Mouse (Mus musculus): ENCODE results near the gene Tardbp. TPM values are rescaled to one million over a fixed set of nuclear protein-coding genes. Genes with fewer than 3 reads are reported as not detected.

Gene Tardbp
- total and polyA plus RNA-seq, 3 experiments: 70.5 to 119 (median 116) TPM

- Histone ChIP-seq H3K9ac (ENCODE audit: low read depth, low read length) (no peak overlapping the region), H3K79me2 (replicated peaks; ENCODE audit: control insufficient read depth, insufficient read depth, low read length) (no peaks in the 10 kb centered on the region), H3K36me3 (ENCODE audit: control insufficient read depth, insufficient read depth, low read length) (no peaks in the 10 kb centered on the region), H3K27me3 (ENCODE audit: control insufficient read depth, insufficient read depth, low read length) (no peaks in the 10 kb centered on the region), H3K4me1 (ENCODE audit: control insufficient read depth, insufficient read depth, low read length) (no peaks in the 10 kb centered on the region), H3K27ac (no peak overlapping the region), H3K4me3 (no peak overlapping the region)
- TF ChIP-seq EP300 (IDR thresholded peaks at IDR 0.05; ENCODE audit: insufficient read depth, low read depth, low read length): no peak
- no peak for TF ChIP-seq CTCF (IDR thresholded peaks at IDR 0.05)
- TF ChIP-seq POLR2A (IDR thresholded peaks at IDR 0.05; ENCODE audit: insufficient read depth, low read depth, low read length): no peak
- intact Hi-C loops (cut with DNase I): no loop called here
- WGBS: 73% methylated on average over 3 of the region's 3 CpGs
- no peak for DNase-seq
These were observed 5.3 kb upstream of the Tardbp start for GRCm38 (mm10) chr4:148632013-148632692.

DNA sequence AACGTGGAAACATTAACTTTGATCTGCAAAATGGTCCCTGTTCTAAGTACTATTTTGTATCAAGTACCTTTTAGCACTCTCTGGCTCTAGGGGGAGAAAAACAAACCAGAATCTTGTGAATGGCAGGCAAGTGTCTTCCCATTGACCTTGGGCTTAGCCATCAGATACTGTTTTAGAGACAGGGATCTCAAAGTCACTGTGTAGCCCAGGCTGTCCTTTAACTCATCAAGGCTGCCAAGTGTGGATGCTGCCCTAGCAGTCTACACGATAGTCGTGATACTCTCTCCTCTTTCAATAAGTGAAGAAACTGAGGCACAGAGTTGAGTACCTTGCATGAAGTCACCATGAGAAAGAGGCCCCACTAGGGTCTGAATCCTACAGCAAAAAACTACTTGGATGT lies 427 bp upstream of the Tardbp start:
- WGBS: 61% methylated on average over 3 of the region's 3 CpGs
- intact Hi-C loops (cut with DNase I): no loop called here
- peak overlapping the region; percentile 90 for H3K27ac ChIP-seq

DNA sequence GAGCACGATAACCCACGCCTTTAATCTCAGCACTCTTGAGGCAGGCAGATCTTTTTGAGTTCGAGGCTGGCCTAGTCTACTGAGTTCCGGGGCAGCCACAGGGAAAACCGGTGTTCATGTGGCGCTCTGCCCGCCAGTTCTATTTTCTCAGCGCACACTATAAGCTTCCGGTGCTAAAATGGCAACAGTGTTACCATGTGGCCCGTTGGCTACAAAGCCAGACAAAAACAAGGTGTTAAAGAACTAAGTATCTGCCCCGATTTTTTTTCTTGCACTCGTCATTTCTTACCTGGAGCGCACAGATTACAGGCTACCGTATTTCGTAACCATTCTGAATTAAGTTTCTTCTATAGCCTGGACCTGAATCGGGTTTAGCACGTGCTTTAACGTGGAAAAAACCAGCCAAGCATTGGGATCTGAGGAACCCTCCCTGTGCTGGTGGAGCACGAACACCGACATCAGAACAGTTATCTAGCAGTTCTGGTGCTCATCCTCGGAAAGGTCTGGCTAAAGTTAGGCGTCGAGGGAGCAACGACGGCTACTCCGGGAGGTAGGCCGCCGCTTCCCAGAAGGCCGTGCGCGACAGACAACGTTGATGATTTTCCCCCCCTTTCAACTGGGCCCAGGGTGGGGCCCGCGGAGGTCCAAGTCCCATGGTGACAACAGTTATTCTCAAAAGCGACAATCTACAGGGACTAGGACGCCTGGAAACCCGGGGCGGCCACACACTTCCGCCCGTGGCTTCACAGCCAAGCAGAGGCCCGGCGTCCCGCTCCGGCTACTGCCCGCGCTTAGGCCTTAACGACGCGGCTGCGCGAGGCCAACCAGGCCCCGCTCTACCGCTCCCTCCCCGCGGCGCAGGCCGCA lies 830 bp downstream of the Tardbp start:
- WGBS: under 1% methylated on average over 57 of the region's 57 CpGs
- DNase-seq: peak in 1 of 2 experiments; percentile 34
- H3K27me3 ChIP-seq (ENCODE audit: control insufficient read depth, insufficient read depth, low read length): no peaks in the 10 kb centered on the region
- TF ChIP-seq EP300 (IDR thresholded peaks at IDR 0.05; ENCODE audit: insufficient read depth, low read depth, low read length) (no peak), CTCF (IDR thresholded peaks at IDR 0.05) (no peak), POLR2A (IDR thresholded peaks at IDR 0.05; ENCODE audit: insufficient read depth, low read depth, low read length) (no peak)
- peaks cover 6% of the 10 kb centered on the region for H3K4me1 ChIP-seq (ENCODE audit: control insufficient read depth, insufficient read depth, low read length)
- intact Hi-C loops (cut with DNase I): no loop called here
- peak overlapping the region; percentile 73 for H3K4me3 ChIP-seq
- H3K9ac ChIP-seq (ENCODE audit: low read depth, low read length): peak overlapping the region; percentile 98
- H3K79me2 ChIP-seq (replicated peaks; ENCODE audit: control insufficient read depth, insufficient read depth, low read length): peaks cover 1% of the 10 kb centered on the region; the same call in 1 of the 2 replicates
- H3K27ac ChIP-seq: peak overlapping the region; percentile 90
- peaks cover 32% of the 10 kb centered on the region for H3K36me3 ChIP-seq (ENCODE audit: control insufficient read depth, insufficient read depth, low read length)

More for the DNA sequence above, 427 bp upstream of the Tardbp start:
- Histone ChIP-seq H3K36me3 (ENCODE audit: control insufficient read depth, insufficient read depth, low read length) (peaks cover 24% of the 10 kb centered on the region), H3K4me1 (ENCODE audit: control insufficient read depth, insufficient read depth, low read length) (peaks cover 5% of the 10 kb centered on the region), H3K4me3 (peak overlapping the region; percentile 39), H3K9ac (ENCODE audit: low read depth, low read length) (no peak overlapping the region), H3K27me3 (ENCODE audit: control insufficient read depth, insufficient read depth, low read length) (no peaks in the 10 kb centered on the region), H3K79me2 (replicated peaks; ENCODE audit: control insufficient read depth, insufficient read depth, low read length) (0 out of 2 replicates have a peak, but pooled peaks cover 1% of the 10 kb centered on the region)
- DNase-seq: no peak
- no peak for TF ChIP-seq POLR2A (IDR thresholded peaks at IDR 0.05; ENCODE audit: insufficient read depth, low read depth, low read length)
- no peak for TF ChIP-seq CTCF (IDR thresholded peaks at IDR 0.05)
- TF ChIP-seq EP300 (IDR thresholded peaks at IDR 0.05; ENCODE audit: insufficient read depth, low read depth, low read length): no peak

DNA sequence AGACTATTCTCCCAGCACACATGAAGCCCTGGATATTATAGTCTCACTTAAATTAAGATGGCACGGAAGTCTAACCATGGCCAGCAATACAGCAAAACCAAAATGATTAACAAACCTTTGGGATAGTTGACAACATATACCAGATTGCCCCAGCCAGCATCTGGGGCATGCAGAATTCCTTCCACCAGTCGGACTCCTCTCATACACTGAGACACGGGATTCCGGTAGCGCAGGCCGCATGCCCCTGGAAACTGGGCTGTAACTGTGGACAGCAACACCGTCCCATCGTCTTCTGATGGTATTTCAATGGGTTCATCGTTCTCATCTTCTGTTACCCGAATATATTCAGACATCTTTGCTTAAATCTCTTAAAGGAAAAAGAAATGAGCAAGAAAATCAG lies 1.8 kb downstream of the Tardbp start:
- Histone ChIP-seq H3K79me2 (replicated peaks; ENCODE audit: control insufficient read depth, insufficient read depth, low read length) (peaks cover 1% of the 10 kb centered on the region; the same call in 1 of the 2 replicates), H3K9ac (ENCODE audit: low read depth, low read length) (no peak overlapping the region), H3K4me3 (peak overlapping the region; percentile 73), H3K4me1 (ENCODE audit: control insufficient read depth, insufficient read depth, low read length) (peaks cover 6% of the 10 kb centered on the region), H3K27me3 (ENCODE audit: control insufficient read depth, insufficient read depth, low read length) (no peaks in the 10 kb centered on the region), H3K27ac (no peak overlapping the region), H3K36me3 (ENCODE audit: control insufficient read depth, insufficient read depth, low read length) (peaks cover 39% of the 10 kb centered on the region)
- no peak for TF ChIP-seq EP300 (IDR thresholded peaks at IDR 0.05; ENCODE audit: insufficient read depth, low read depth, low read length)
- TF ChIP-seq CTCF (IDR thresholded peaks at IDR 0.05): peak; percentile 33
- DNase-seq: no peak
- 65% methylated on average over 10 of the region's 10 CpGs for WGBS
- intact Hi-C loops (cut with DNase I): no loop called here

DNA sequence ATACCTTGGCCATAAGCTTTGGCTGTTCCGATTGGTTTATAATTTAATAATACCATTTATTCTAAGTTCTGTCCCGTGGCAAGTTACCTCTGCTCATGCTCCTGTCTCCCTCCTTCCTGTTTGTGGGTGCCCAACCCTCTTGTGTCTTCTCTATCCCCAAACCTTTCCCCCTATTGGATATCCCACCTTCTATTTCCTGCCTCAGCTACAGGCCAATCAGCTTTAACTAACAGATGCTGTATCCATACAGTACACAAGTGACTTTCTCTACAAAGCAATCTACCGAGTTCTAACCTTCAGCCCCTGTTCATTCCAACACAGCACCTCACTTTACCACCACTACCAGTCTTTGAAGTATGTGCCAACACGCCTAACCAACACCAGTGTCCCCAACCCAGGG lies 3.2 kb downstream of the Tardbp start:
- no peaks in the 10 kb centered on the region for H3K27me3 ChIP-seq (ENCODE audit: control insufficient read depth, insufficient read depth, low read length)
- no peak for DNase-seq
- H3K79me2 ChIP-seq (replicated peaks; ENCODE audit: control insufficient read depth, insufficient read depth, low read length): peaks cover 1% of the 10 kb centered on the region
- H3K27ac ChIP-seq: no peak overlapping the region
- peaks cover 6% of the 10 kb centered on the region for H3K4me1 ChIP-seq (ENCODE audit: control insufficient read depth, insufficient read depth, low read length)
- intact Hi-C loops (cut with DNase I): no loop called here
- H3K4me3 ChIP-seq: no peak overlapping the region
- TF ChIP-seq EP300 (IDR thresholded peaks at IDR 0.05; ENCODE audit: insufficient read depth, low read depth, low read length) (no peak), CTCF (IDR thresholded peaks at IDR 0.05) (no peak), POLR2A (IDR thresholded peaks at IDR 0.05; ENCODE audit: insufficient read depth, low read depth, low read length) (no peak)
- no peak overlapping the region for H3K9ac ChIP-seq (ENCODE audit: low read depth, low read length)
- 71% methylated on average over 4 of the region's 4 CpGs for whole genome bisulfite sequencing
- peaks cover 50% of the 10 kb centered on the region for H3K36me3 ChIP-seq (ENCODE audit: control insufficient read depth, insufficient read depth, low read length)

- peaks cover 50% of the 10 kb centered on the region for H3K36me3 ChIP-seq (ENCODE audit: control insufficient read depth, insufficient read depth, low read length)
- no peak for DNase-seq
- peaks cover 6% of the 10 kb centered on the region for H3K4me1 ChIP-seq (ENCODE audit: control insufficient read depth, insufficient read depth, low read length)
- no peak overlapping the region for H3K9ac ChIP-seq (ENCODE audit: low read depth, low read length)
- intact Hi-C loops (cut with DNase I): no loop called here
- H3K79me2 ChIP-seq (replicated peaks; ENCODE audit: control insufficient read depth, insufficient read depth, low read length): peaks cover 1% of the 10 kb centered on the region
- WGBS: 86% methylated on average over 4 of the region's 4 CpGs
- TF ChIP-seq CTCF (IDR thresholded peaks at IDR 0.05): no peak
- no peak for TF ChIP-seq POLR2A (IDR thresholded peaks at IDR 0.05; ENCODE audit: insufficient read depth, low read depth, low read length)
- no peak for TF ChIP-seq EP300 (IDR thresholded peaks at IDR 0.05; ENCODE audit: insufficient read depth, low read depth, low read length)
- H3K27me3 ChIP-seq (ENCODE audit: control insufficient read depth, insufficient read depth, low read length): no peaks in the 10 kb centered on the region
- H3K4me3 ChIP-seq: no peak overlapping the region
- no peak overlapping the region for H3K27ac ChIP-seq
These were observed 4.3 kb downstream of the Tardbp start for GRCm38 (mm10) chr4:148622485-148622884.
